Mouse (Mus musculus) lung, embryonic 14.5 days (tissue): ENCODE results near the gene Vmn1r1. TPM values are rescaled to one million over a fixed set of nuclear protein-coding genes. Genes with fewer than 3 reads are reported as not detected.

ENCODE experiments used
- ATAC-seq: fragments of 200-750 bp; cut with Nextera tagmentation; 2 replicates; pipeline ENCODE4 v1.8.0; 2017; ENCODE audit warnings: mild to moderate bottlenecking, moderate TSS enrichment, moderate library complexity; ENCODE audit not compliant: insufficient read depth
- DNase-seq: peaks from one replicate; pipeline ENCODE4 v3.0.0-alpha.2; 2015
- H3K27ac ChIP-seq: fragments of 300-500 bp; sonication (generic); 2 replicates; pipeline ENCODE4 v1.5.1; 2014; ENCODE audit warnings: low read depth, mild to moderate bottlenecking, moderate library complexity
- H3K27me3 ChIP-seq: fragments of 300-500 bp; sonication (generic); 2 replicates; pipeline ENCODE4 v1.6.1; 2014; ENCODE audit warnings: low read length, control low read depth; ENCODE audit not compliant: insufficient read depth
- H3K36me3 ChIP-seq: fragments of 300-500 bp; sonication (generic); 2 replicates; pipeline ENCODE4 v1.6.1; 2014; ENCODE audit warnings: control low read depth; ENCODE audit not compliant: insufficient read depth
- H3K4me1 ChIP-seq: fragments of 300-500 bp; sonication (generic); 2 replicates; pipeline ENCODE4 v1.6.1; 2014; ENCODE audit warnings: antibody characterized with exemption, control low read depth; ENCODE audit not compliant: insufficient read depth
- H3K4me2 ChIP-seq: fragments of 300-500 bp; sonication (generic); 2 replicates; pipeline ENCODE4 v1.6.1; 2014; ENCODE audit warnings: mild to moderate bottlenecking
- H3K4me3 ChIP-seq: fragments of 300-500 bp; sonication (generic); 2 replicates; pipeline ENCODE4 v1.5.1; 2014; ENCODE audit warnings: low read depth, low read length
- H3K9ac ChIP-seq: fragments of 300-500 bp; sonication (generic); 2 replicates; pipeline ENCODE4 v1.6.1; 2014
- H3K9me3 ChIP-seq: fragments of 300-500 bp; sonication (generic); 2 replicates; pipeline ENCODE4 v1.6.1; 2016; ENCODE audit warnings: low read depth, low read length, control low read depth
- CTCF ChIP-seq: IDR thresholded peaks from 2 replicates; pipeline ENCODE4 v1.5.1; 2016; ENCODE audit warnings: antibody characterized with exemption, low read depth
- WGBS: fragments of 180-500 bp; shearing (Covaris S2); extraction: QIAGEN DNeasy Blood & Tissue Kit; methylation state at CpG from one replicate; pipeline ENCODE4 v1.1.7; 2014; 5-methylcytosine and 5-hydroxymethylcytosine counted together
- polyA plus RNA-seq: library from polyadenylated mRNA; unstranded; fragments of >200 nt; fragmentation: Nextera tagmentation; extraction: Ambion mirVana; gene quantifications from 2 replicates; pipeline ENCODE4 v1.2.1, GENCODE M21; 2014

Gene Vmn1r1
- polyA plus RNA-seq, 1 experiment from 2014 or later: not detected

DNA sequence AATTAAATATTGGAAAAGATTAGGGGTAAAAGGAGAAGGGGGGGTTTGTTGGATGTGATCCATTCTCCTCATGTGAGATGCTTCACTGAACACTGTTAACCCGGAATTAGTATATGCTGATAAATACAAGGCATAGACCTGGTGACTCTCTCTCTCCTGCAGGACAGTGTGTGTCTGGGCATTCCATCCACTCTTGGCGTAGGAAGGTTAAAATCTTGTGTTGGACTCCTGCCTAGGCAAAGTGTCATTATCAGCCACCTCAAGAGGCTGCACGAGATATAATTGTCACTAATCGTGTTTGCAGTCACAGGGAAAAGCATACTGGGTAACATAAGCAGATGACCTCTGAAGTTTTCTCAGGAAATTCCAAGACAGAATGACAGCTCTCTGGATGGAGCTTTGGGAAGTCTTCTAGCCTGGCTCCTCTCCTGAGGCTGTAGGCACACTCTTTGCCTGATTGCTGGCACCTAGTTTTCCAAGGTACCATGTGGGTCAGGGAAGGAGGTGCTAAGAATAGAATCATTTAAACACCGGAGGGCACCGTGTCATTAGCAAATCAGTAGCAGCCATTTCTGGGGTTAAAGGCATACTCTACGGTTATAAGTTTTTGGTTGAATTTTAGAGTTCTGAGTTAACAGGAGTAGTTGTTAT lies 15.3 kb downstream of the Vmn1r1 start:
- TF ChIP-seq CTCF: no peak
- H3K27me3 ChIP-seq: no peaks in the 10 kb centered on the region
- 56% methylated on average over 7 of the region's 7 CpGs for WGBS

GRCm38 (mm10) chr1:182145546-182145945 lies 18.7 kb downstream of the Vmn1r1 start:
- Histone ChIP-seq H3K9ac (no peak overlapping the region), H3K4me1 (no peaks in the 10 kb centered on the region), H3K27me3 (no peaks in the 10 kb centered on the region), H3K4me3 (no peak overlapping the region), H3K4me2 (no peak overlapping the region), H3K27ac (no peak overlapping the region), H3K36me3 (no peaks in the 10 kb centered on the region), H3K9me3 (no peaks in the 10 kb centered on the region)
- 32% methylated on average over 5 of the region's 5 CpGs for WGBS
- ATAC-seq (no peak), DNase-seq (no peak)
- no peak for TF ChIP-seq CTCF

More for the DNA sequence above, 15.3 kb downstream of the Vmn1r1 start:
- no peaks in the 10 kb centered on the region for H3K36me3 ChIP-seq
- no peak overlapping the region for H3K27ac ChIP-seq
- no peaks in the 10 kb centered on the region for H3K4me1 ChIP-seq
- ATAC-seq (no peak), DNase-seq (no peak)
- no peak overlapping the region for H3K9ac ChIP-seq
- H3K4me3 ChIP-seq: no peak overlapping the region
- H3K9me3 ChIP-seq: no peaks in the 10 kb centered on the region
- H3K4me2 ChIP-seq: no peak overlapping the region

GRCm38 (mm10) chr1:182143288-182143687 lies 21.0 kb downstream of the Vmn1r1 start:
- H3K27ac ChIP-seq: no peak overlapping the region
- H3K4me2 ChIP-seq: no peak overlapping the region
- no peaks in the 10 kb centered on the region for H3K27me3 ChIP-seq
- no peak overlapping the region for H3K9ac ChIP-seq
- no peaks in the 10 kb centered on the region for H3K36me3 ChIP-seq
- no peaks in the 10 kb centered on the region for H3K4me1 ChIP-seq
- H3K9me3 ChIP-seq: no peaks in the 10 kb centered on the region
- no peak overlapping the region for H3K4me3 ChIP-seq
- 75% methylated on average over 8 of the region's 8 CpGs for WGBS
- ATAC-seq (no peak), DNase-seq (peak; percentile 53)
- peak; percentile 49 for TF ChIP-seq CTCF

- no peak overlapping the region for H3K4me3 ChIP-seq
- no peak for TF ChIP-seq CTCF
- no peaks in the 10 kb centered on the region for H3K27me3 ChIP-seq
- H3K9ac ChIP-seq: no peak overlapping the region
- H3K9me3 ChIP-seq: no peaks in the 10 kb centered on the region
- H3K4me2 ChIP-seq: no peak overlapping the region
- H3K4me1 ChIP-seq: no peaks in the 10 kb centered on the region
- no peaks in the 10 kb centered on the region for H3K36me3 ChIP-seq
- no peak for ATAC-seq
- 91% methylated on average over 13 of the region's 13 CpGs for WGBS
- DNase-seq: no peak
- no peak overlapping the region for H3K27ac ChIP-seq
Observed at GRCm38 (mm10) chr1:182142725-182143124, 21.6 kb downstream of the Vmn1r1 start.

GRCm38 (mm10) chr1:182140370-182140769 lies 23.9 kb downstream of the Vmn1r1 start:
- H3K9ac ChIP-seq: no peak overlapping the region
- no peaks in the 10 kb centered on the region for H3K4me1 ChIP-seq
- peak; percentile 95 for TF ChIP-seq CTCF
- no peaks in the 10 kb centered on the region; the same call in 1 of the 2 replicates for H3K27me3 ChIP-seq
- H3K27ac ChIP-seq: no peak overlapping the region
- no peak overlapping the region for H3K4me3 ChIP-seq
- no peak overlapping the region for H3K4me2 ChIP-seq
- ATAC-seq: peak; percentile 73; the same call in 1 of the 2 replicates
- no peaks in the 10 kb centered on the region for H3K36me3 ChIP-seq
- no peaks in the 10 kb centered on the region for H3K9me3 ChIP-seq
- DNase-seq: peak; percentile 93
- 4% methylated on average over 6 of the region's 6 CpGs for WGBS

GRCm38 (mm10) chr1:182139937-182140336 lies 24.3 kb downstream of the Vmn1r1 start:
- H3K27ac ChIP-seq: no peak overlapping the region
- TF ChIP-seq CTCF: no peak
- 0 out of 2 replicates have a peak, but pooled peaks have one; percentile 21 for ATAC-seq
- H3K27me3 ChIP-seq: no peaks in the 10 kb centered on the region; the same call in 1 of the 2 replicates
- H3K4me3 ChIP-seq: no peak overlapping the region
- H3K4me2 ChIP-seq: no peak overlapping the region
- no peaks in the 10 kb centered on the region for H3K4me1 ChIP-seq
- no peaks in the 10 kb centered on the region for H3K9me3 ChIP-seq
- H3K9ac ChIP-seq: no peak overlapping the region
- no peak for DNase-seq
- H3K36me3 ChIP-seq: no peaks in the 10 kb centered on the region
- WGBS: 25% methylated on average over 9 of the region's 9 CpGs

DNA sequence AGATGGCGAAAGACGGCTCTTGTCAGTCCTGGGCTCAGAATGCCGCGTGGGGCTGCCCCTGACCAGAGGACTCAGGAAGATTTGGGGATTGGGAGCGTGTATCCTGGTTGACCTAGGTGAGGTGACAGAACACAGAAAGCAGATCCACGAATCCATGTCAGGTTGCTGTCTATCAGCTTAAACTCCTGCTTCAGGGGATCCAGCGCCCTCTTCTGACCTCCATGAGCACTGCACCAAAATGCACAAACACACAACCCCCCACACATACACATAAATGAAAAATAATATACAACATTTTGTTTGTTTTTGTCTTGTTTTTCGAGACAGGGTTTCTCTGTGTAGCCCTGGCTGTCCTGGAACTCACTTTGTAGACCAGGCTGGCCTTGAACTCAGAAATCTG lies 26.1 kb downstream of the Vmn1r1 start:
- no peak overlapping the region for H3K4me3 ChIP-seq
- no peaks in the 10 kb centered on the region for H3K4me1 ChIP-seq
- 65% methylated on average over 8 of the region's 8 CpGs for WGBS
- no peaks in the 10 kb centered on the region for H3K9me3 ChIP-seq
- no peaks in the 10 kb centered on the region for H3K36me3 ChIP-seq
- H3K9ac ChIP-seq: no peak overlapping the region
- TF ChIP-seq CTCF: no peak
- DNase-seq (no peak), ATAC-seq (no peak)
- no peaks in the 10 kb centered on the region; the same call in 1 of the 2 replicates for H3K27me3 ChIP-seq
- no peak overlapping the region for H3K27ac ChIP-seq
- H3K4me2 ChIP-seq: no peak overlapping the region
